Mouse (Mus musculus): ENCODE measurements at regions not wholly inside any gene's neighbourhood (a gene's known extent, or its start where the extent isn't known, plus 50 kb on each side); places are given as distances from the start of the nearest gene placed in this dataset.
"Not testable (repeated sequence)": the region's sequence is repeated elsewhere in the genome, so short reads cannot be mapped to it uniquely, and the experiment has no call there.

GRCm38 (mm10) chr5:101372204-101372603, 292.6 kb downstream of the Nkx6-1 start:
- Histone ChIP-seq H3K4me2 (ENCODE audit: low read depth, low read length) (no peak overlapping the region), H3K9me3 (ENCODE audit: low read length) (no peaks in the 10 kb centered on the region), H3K9ac (replicated peaks; ENCODE audit: low read length) (no peak overlapping the region), H3K4me3 (ENCODE audit: low read length) (no peak overlapping the region), H3K4me1 (ENCODE audit: insufficient read depth, low read length) (no peaks in the 10 kb centered on the region), H3K27ac (no peak overlapping the region), H3K36me3 (ENCODE audit: insufficient read depth, low read length) (no peaks in the 10 kb centered on the region), H3K27me3 (ENCODE audit: insufficient read depth, low read length) (0 out of 2 replicates have a peak, but pooled peaks cover 17% of the 10 kb centered on the region)
- DNase-seq (ENCODE audit: low spot score) (peak; percentile 42), ATAC-seq (no peak)
- TF ChIP-seq CTCF (IDR thresholded peaks at IDR 0.05; ENCODE audit: low read depth): peak; percentile 43; the same call in 1 of the 2 replicates
- 53% methylated on average over 8 of the region's 8 CpGs for WGBS

GRCm38 (mm10) chr5:101365364-101365763, 299.4 kb downstream of the Nkx6-1 start:
- Histone ChIP-seq H3K27me3 (ENCODE audit: insufficient read depth, low read length) (0 out of 2 replicates have a peak, but pooled peaks cover 14% of the 10 kb centered on the region), H3K4me1 (ENCODE audit: insufficient read depth, low read length) (no peaks in the 10 kb centered on the region), H3K36me3 (ENCODE audit: insufficient read depth, low read length) (no peaks in the 10 kb centered on the region), H3K9ac (replicated peaks; ENCODE audit: low read length) (no peak overlapping the region), H3K9me3 (ENCODE audit: low read length) (no peaks in the 10 kb centered on the region), H3K27ac (no peak overlapping the region), H3K4me2 (ENCODE audit: low read depth, low read length) (no peak overlapping the region), H3K4me3 (ENCODE audit: low read length) (no peak overlapping the region)
- DNase-seq (ENCODE audit: low spot score): peak; percentile 83
- 0 out of 2 replicates have a peak, but pooled peaks have one; percentile 64 for ATAC-seq
- TF ChIP-seq CTCF (IDR thresholded peaks at IDR 0.05; ENCODE audit: low read depth): peak; percentile 82
- 13% methylated on average over 11 of the region's 11 CpGs for WGBS

- Histone ChIP-seq H3K36me3 (ENCODE audit: insufficient read depth, low read length) (no peaks in the 10 kb centered on the region), H3K27ac (no peak overlapping the region), H3K4me2 (ENCODE audit: low read depth, low read length) (no peak overlapping the region), H3K27me3 (ENCODE audit: insufficient read depth, low read length) (no peaks in the 10 kb centered on the region), H3K9me3 (ENCODE audit: low read length) (no peaks in the 10 kb centered on the region), H3K9ac (replicated peaks; ENCODE audit: low read length) (no peak overlapping the region), H3K4me3 (ENCODE audit: low read length) (no peak overlapping the region), H3K4me1 (ENCODE audit: insufficient read depth, low read length) (no peaks in the 10 kb centered on the region)
- 20% methylated on average over 6 of the region's 6 CpGs for WGBS
- DNase-seq (ENCODE audit: low spot score): no peak
- ATAC-seq: no peak
- no peak for TF ChIP-seq CTCF (IDR thresholded peaks at IDR 0.05; ENCODE audit: low read depth)
These were observed 304.8 kb downstream of the Nkx6-1 start for GRCm38 (mm10) chr5:101359986-101360385.

- H3K4me1 ChIP-seq (ENCODE audit: insufficient read depth, low read length): no peaks in the 10 kb centered on the region
- DNase-seq (ENCODE audit: low spot score): no peak
- no peak overlapping the region for H3K4me2 ChIP-seq (ENCODE audit: low read depth, low read length)
- H3K27ac ChIP-seq: no peak overlapping the region
- no peak for TF ChIP-seq CTCF (IDR thresholded peaks at IDR 0.05; ENCODE audit: low read depth)
- WGBS: 84% methylated on average over 3 of the region's 3 CpGs
- H3K36me3 ChIP-seq (ENCODE audit: insufficient read depth, low read length): no peaks in the 10 kb centered on the region
- no peaks in the 10 kb centered on the region for H3K27me3 ChIP-seq (ENCODE audit: insufficient read depth, low read length)
- no peak overlapping the region for H3K4me3 ChIP-seq (ENCODE audit: low read length)
- H3K9me3 ChIP-seq (ENCODE audit: low read length): no peaks in the 10 kb centered on the region
- H3K9ac ChIP-seq (replicated peaks; ENCODE audit: low read length): no peak overlapping the region
- no peak for ATAC-seq
These were observed 319.4 kb downstream of the Nkx6-1 start for GRCm38 (mm10) chr5:101345406-101345805.

GRCm38 (mm10) chr5:101336361-101336760, 328.4 kb downstream of the Nkx6-1 start:
- no CpG with 5 or more reads among the region's 1 CpGs for WGBS
- H3K27ac ChIP-seq; H3K27me3 ChIP-seq (ENCODE audit: insufficient read depth, low read length); H3K4me2 ChIP-seq (ENCODE audit: low read depth, low read length); H3K4me3 ChIP-seq (ENCODE audit: low read length); DNase-seq (ENCODE audit: low spot score); H3K36me3 ChIP-seq (ENCODE audit: insufficient read depth, low read length); H3K4me1 ChIP-seq (ENCODE audit: insufficient read depth, low read length); ATAC-seq; H3K9ac ChIP-seq (replicated peaks; ENCODE audit: low read length); H3K9me3 ChIP-seq (ENCODE audit: low read length): not testable (repeated sequence)

GRCm38 (mm10) chr5:101331825-101332224, 333.0 kb downstream of the Nkx6-1 start:
- H3K4me3 ChIP-seq (ENCODE audit: low read length): no peak overlapping the region
- H3K4me2 ChIP-seq (ENCODE audit: low read depth, low read length): no peak overlapping the region
- 0 out of 2 replicates have a peak, but pooled peaks cover 2% of the 10 kb centered on the region for H3K27me3 ChIP-seq (ENCODE audit: insufficient read depth, low read length)
- ATAC-seq: no peak
- 86% methylated on average over 10 of the region's 10 CpGs for WGBS
- no peaks in the 10 kb centered on the region for H3K9me3 ChIP-seq (ENCODE audit: low read length)
- no peaks in the 10 kb centered on the region for H3K4me1 ChIP-seq (ENCODE audit: insufficient read depth, low read length)
- H3K9ac ChIP-seq (replicated peaks; ENCODE audit: low read length): no peak overlapping the region
- H3K36me3 ChIP-seq (ENCODE audit: insufficient read depth, low read length): no peaks in the 10 kb centered on the region
- no peak for TF ChIP-seq CTCF (IDR thresholded peaks at IDR 0.05; ENCODE audit: low read depth)
- DNase-seq (ENCODE audit: low spot score): no peak
- H3K27ac ChIP-seq: no peak overlapping the region

- H3K27ac ChIP-seq: no peak overlapping the region
- no peaks in the 10 kb centered on the region for H3K36me3 ChIP-seq (ENCODE audit: insufficient read depth, low read length)
- H3K27me3 ChIP-seq (ENCODE audit: insufficient read depth, low read length): peaks cover 14% of the 10 kb centered on the region
- H3K9ac ChIP-seq (replicated peaks; ENCODE audit: low read length): no peak overlapping the region
- WGBS: 61% methylated on average over 4 of the region's 4 CpGs
- DNase-seq (ENCODE audit: low spot score): no peak
- no peaks in the 10 kb centered on the region for H3K4me1 ChIP-seq (ENCODE audit: insufficient read depth, low read length)
- no peak for TF ChIP-seq CTCF (IDR thresholded peaks at IDR 0.05; ENCODE audit: low read depth)
- ATAC-seq: no peak
- H3K4me2 ChIP-seq (ENCODE audit: low read depth, low read length): no peak overlapping the region
- no peaks in the 10 kb centered on the region for H3K9me3 ChIP-seq (ENCODE audit: low read length)
- H3K4me3 ChIP-seq (ENCODE audit: low read length): no peak overlapping the region
These were observed 338.7 kb downstream of the Nkx6-1 start for GRCm38 (mm10) chr5:101326122-101326521.

Measured in hindbrain, postnatal 0 days (tissue).